Mouse (Mus musculus) limb, embryonic 13.5 days (tissue): ENCODE measurements around the gene Cnot1. TPM values are rescaled to one million over a fixed set of nuclear protein-coding genes. Genes with fewer than 3 reads are reported as not detected.

ENCODE experiments used
- ATAC-seq: fragments of 200-750 bp; cut with Nextera tagmentation; 2 replicates; pipeline ENCODE4 v1.8.0; 2017; ENCODE audit warnings: low read depth, moderate number of reproducible peaks, moderate TSS enrichment; ENCODE audit not compliant: low FRiP score
- H3K27ac ChIP-seq: fragments of 300-500 bp; sonication (generic); 2 replicates; pipeline ENCODE4 v1.5.1; 2015; ENCODE audit warnings: inconsistent platforms, mild to moderate bottlenecking, moderate library complexity
- H3K27me3 ChIP-seq: fragments of 300-500 bp; sonication (generic); 2 replicates; pipeline ENCODE4 v1.6.1; 2015; ENCODE audit warnings: mild to moderate bottlenecking, inconsistent platforms
- H3K36me3 ChIP-seq: fragments of 300-500 bp; sonication (generic); 2 replicates; pipeline ENCODE4 v1.6.1; 2015; ENCODE audit warnings: inconsistent platforms, mild to moderate bottlenecking, moderate library complexity
- H3K4me1 ChIP-seq: fragments of 300-500 bp; sonication (generic); 2 replicates; pipeline ENCODE4 v1.6.1; 2015; ENCODE audit warnings: inconsistent platforms
- H3K4me2 ChIP-seq: fragments of 300-500 bp; sonication (generic); replicated peaks from 2 replicates; pipeline ENCODE4 v1.6.1; 2015; ENCODE audit warnings: inconsistent platforms, mild to moderate bottlenecking, moderate library complexity
- H3K4me3 ChIP-seq: fragments of 300-500 bp; sonication (generic); 2 replicates; pipeline ENCODE4 v1.5.1; 2015; ENCODE audit warnings: moderate library complexity, mild to moderate bottlenecking, inconsistent platforms
- H3K9ac ChIP-seq: fragments of 300-500 bp; sonication (generic); 2 replicates; pipeline ENCODE4 v1.6.1; 2015; ENCODE audit warnings: mild to moderate bottlenecking, inconsistent platforms
- H3K9me3 ChIP-seq: fragments of 300-500 bp; sonication (generic); 2 replicates; pipeline ENCODE4 v1.6.1; 2016; ENCODE audit warnings: inconsistent platforms
- WGBS: fragments of 180-500 bp; shearing (Covaris S2); methylation state at CpG from one replicate; pipeline ENCODE4 v1.1.7; 2015; 5-methylcytosine and 5-hydroxymethylcytosine counted together
- polyA plus RNA-seq: library from polyadenylated mRNA; unstranded; fragments of >200 nt; fragmentation: Nextera tagmentation; extraction: Ambion mirVana; gene quantifications from 2 replicates; pipeline ENCODE4 v1.2.1, GENCODE M21; 2015

Gene Cnot1
- polyA plus RNA-seq, 1 experiment from 2014 or later: 71.7 TPM

DNA sequence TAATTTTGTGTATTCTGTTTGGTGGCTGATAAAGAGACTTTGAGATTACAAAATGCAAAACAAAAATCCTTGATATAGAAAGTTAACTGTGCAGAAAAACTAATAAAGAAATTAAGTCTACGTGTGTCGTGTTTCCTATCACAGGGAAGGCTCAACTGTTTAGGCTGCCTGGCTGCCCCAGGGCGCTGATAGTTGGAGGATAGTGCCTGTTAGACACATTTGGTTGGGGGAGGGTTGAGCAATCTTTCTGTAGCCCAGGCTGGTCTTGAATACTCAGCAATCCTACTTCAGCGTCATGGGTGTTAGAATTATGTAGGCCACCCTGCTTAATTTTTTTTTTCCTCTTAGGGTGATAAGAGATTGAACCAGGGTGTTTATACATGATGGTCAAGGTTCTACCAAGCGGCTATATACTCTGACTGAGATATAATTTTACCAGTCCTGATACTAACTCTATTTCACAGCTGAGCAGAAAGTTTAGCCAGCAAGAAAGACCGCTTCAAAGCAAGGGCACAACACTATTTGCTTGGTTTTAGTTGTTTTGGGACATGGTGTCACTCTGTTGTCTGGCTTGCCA, 92.3 kb downstream of the Cnot1 start:
- peaks cover 16% of the 10 kb centered on the region for H3K4me1 ChIP-seq
- peak overlapping the region; percentile 83 for H3K9ac ChIP-seq
- peak overlapping the region; percentile 89 for H3K4me3 ChIP-seq
- H3K9me3 ChIP-seq: no peaks in the 10 kb centered on the region
- H3K27me3 ChIP-seq: no peaks in the 10 kb centered on the region
- H3K4me2 ChIP-seq: peak overlapping the region; percentile 94
- H3K27ac ChIP-seq: no peak overlapping the region
- peaks cover 24% of the 10 kb centered on the region for H3K36me3 ChIP-seq
- WGBS: 85% methylated on average over 6 of the region's 6 CpGs
- ATAC-seq: no peak

DNA sequence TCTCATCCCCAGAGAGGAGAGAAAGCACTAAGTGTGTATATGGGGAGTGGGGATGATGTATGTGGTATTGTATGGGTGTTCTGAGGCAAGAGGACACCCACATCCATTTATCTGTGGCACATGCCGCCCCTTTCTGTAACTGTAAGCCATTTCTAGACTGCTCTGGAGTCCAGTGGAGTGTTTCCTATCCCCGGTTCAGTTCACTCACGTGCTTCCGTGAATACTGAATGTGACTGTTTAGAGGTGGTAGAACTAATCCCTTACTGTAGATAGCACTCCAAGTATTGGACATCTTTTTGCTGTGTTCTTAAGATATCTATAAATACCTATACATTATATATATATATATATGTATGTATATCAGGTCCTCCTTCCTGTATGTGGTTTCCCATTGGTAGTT, 92.9 kb downstream of the Cnot1 start:
- peaks cover 16% of the 10 kb centered on the region for H3K4me1 ChIP-seq
- WGBS: 94% methylated on average over 4 of the region's 4 CpGs
- no peak overlapping the region for H3K4me3 ChIP-seq
- no peaks in the 10 kb centered on the region for H3K9me3 ChIP-seq
- H3K36me3 ChIP-seq: peaks cover 19% of the 10 kb centered on the region
- no peaks in the 10 kb centered on the region for H3K27me3 ChIP-seq
- no peak overlapping the region for H3K4me2 ChIP-seq
- no peak for ATAC-seq
- no peak overlapping the region for H3K27ac ChIP-seq
- H3K9ac ChIP-seq: no peak overlapping the region

DNA sequence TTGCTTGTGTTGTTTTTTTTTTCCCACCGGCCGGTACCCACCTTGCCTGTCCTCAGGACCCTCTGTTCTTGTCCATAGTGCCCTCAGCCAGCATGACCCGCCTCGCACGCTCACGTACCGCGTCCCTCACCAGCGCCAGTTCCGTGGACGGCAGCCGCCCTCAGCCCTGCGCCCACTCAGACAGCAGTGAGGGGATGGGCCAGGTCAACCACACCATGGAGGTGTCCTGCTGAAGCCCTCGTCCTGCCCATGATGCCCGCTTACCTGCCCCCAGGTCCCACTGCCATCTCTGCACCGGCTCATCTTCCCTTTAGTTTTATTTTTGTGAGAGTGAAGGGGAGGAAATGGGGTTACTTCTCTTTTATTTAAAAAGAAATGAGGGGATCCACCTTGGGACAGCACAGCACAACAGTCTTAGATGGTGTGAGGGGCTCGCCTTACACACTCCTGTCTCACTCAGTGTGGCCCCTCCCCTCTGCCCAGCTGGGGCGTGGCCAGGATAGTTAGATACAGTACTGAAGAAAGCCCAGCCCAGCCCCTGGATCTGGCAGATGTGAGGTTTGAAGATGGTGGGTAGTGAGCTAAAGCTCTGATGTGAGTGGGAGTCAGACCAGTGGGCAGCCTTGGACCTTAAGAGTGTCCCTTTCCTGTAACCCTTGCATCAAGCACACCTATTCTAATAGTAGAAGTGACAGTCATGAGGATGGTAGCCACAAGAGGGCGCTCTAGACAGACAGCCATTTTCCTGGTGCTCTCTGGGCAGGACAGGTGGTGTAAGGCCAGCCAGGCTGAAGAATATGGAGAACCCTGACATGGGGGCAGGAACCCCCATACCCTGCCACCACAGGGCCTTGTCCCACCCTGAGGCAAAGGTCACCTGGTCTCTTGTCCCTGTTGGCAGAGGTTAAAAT, 93.9 kb downstream of the Cnot1 start:
- WGBS: 83% methylated on average over 19 of the region's 19 CpGs
- Histone ChIP-seq H3K9me3 (no peaks in the 10 kb centered on the region), H3K4me1 (peaks cover 16% of the 10 kb centered on the region), H3K27ac (no peak overlapping the region), H3K9ac (no peak overlapping the region), H3K4me2 (no peak overlapping the region), H3K27me3 (no peaks in the 10 kb centered on the region), H3K36me3 (peaks cover 8% of the 10 kb centered on the region), H3K4me3 (no peak overlapping the region)
- ATAC-seq: no peak

DNA sequence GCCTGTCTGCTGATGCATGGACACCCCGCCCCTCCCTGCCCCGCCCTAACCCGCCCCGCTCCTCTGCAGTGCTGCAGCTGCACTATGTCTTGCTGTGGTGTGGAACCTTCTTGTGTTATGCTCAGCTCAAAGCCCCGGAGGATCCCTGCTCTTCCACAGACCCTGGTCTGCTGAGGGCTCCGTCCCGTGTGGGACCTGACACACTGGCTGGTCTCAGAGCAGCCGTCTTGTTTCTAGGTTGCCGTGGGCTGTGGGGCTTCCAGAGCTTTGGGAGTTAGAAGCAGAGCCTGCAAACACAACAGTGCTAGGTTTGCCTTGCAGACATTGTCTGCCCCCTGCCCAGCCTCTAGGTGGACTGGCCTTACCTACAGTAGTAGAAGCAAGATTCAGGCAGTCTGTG, 94.9 kb downstream of the Cnot1 start:
- H3K27ac ChIP-seq: no peak overlapping the region
- no peak overlapping the region for H3K4me3 ChIP-seq
- H3K27me3 ChIP-seq: no peaks in the 10 kb centered on the region
- ATAC-seq: no peak
- H3K9ac ChIP-seq: no peak overlapping the region
- H3K36me3 ChIP-seq: no peaks in the 10 kb centered on the region
- H3K4me1 ChIP-seq: peaks cover 16% of the 10 kb centered on the region
- H3K9me3 ChIP-seq: no peaks in the 10 kb centered on the region
- 87% methylated on average over 9 of the region's 9 CpGs for WGBS
- H3K4me2 ChIP-seq: no peak overlapping the region

DNA sequence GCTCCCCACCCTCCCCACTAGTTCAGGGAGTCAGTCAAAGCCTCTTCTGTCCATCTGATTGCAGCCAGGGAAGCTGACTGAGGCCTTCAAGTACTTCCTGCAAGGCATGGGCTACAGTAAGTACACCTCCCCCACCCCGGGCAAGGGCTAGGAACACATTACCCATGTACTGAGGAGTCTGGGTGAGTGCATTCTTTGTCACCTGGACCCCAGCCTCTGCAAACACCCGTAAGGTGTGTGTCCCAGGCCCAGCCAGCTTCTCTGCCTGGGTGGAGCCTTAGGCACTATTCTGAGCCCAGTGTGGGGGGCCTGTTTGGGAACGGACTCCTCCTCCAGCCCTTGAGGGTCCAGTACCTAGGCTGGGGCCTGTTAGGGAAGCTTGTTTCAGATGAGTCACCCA, 96.2 kb downstream of the Cnot1 start:
- Histone ChIP-seq H3K4me2 (no peak overlapping the region), H3K27ac (no peak overlapping the region), H3K27me3 (no peaks in the 10 kb centered on the region), H3K9me3 (no peaks in the 10 kb centered on the region), H3K36me3 (no peaks in the 10 kb centered on the region), H3K4me3 (no peak overlapping the region), H3K4me1 (peaks cover 5% of the 10 kb centered on the region; the same call in 1 of the 2 replicates), H3K9ac (no peak overlapping the region)
- ATAC-seq: no peak
- 68% methylated on average over 3 of the region's 3 CpGs for WGBS

DNA sequence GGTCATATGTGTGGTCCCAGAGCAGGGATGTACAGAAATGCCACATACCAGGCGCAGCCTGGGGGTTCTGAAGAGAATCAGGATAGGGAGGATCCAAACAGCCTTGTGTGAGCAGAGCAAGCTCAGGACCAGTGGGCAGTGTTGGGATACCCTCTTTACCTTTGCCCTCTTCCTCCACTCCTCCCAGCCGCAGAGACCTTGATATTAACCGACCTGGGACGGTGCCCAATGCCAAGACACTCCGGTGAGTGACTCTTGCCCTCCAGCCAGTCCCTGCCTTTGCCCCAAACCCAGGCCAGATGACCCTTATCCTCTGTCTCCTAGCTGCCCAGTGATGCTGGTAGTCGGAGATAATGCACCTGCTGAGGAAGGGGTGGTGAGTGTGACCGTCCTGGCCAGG, 97.7 kb downstream of the Cnot1 start:
- H3K27ac ChIP-seq: no peak overlapping the region
- H3K36me3 ChIP-seq: no peaks in the 10 kb centered on the region
- H3K27me3 ChIP-seq: no peaks in the 10 kb centered on the region
- no peak for ATAC-seq
- no peak overlapping the region for H3K4me3 ChIP-seq
- H3K9ac ChIP-seq: no peak overlapping the region
- H3K4me2 ChIP-seq: no peak overlapping the region
- H3K4me1 ChIP-seq: 0 out of 2 replicates have a peak, but pooled peaks cover 1% of the 10 kb centered on the region
- WGBS: 83% methylated on average over 7 of the region's 7 CpGs
- no peaks in the 10 kb centered on the region for H3K9me3 ChIP-seq

DNA sequence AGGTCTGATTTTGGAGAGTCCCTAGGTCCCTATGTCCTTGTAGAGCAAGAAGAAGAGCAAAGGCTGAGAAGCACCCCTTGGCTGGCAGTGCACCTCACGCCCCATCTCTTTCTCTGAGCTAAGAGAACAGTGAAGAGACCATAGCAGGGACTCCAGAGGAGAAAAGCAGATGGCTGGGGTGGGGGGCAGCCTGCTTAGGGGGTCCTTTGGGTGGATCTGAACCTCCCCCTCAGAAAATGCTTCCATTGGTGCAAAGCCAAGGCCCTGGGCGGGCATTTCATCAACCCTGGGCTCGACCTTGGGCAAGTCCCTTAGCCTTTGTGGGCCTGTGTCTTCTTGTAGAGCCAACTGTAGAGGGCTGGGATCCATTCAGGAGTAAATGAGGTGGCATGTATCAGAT, 102.7 kb downstream of the Cnot1 start:
- no peak overlapping the region for H3K27ac ChIP-seq
- H3K9me3 ChIP-seq: no peaks in the 10 kb centered on the region
- no peak overlapping the region for H3K9ac ChIP-seq
- peaks cover 19% of the 10 kb centered on the region for H3K4me1 ChIP-seq
- no peaks in the 10 kb centered on the region for H3K36me3 ChIP-seq
- no peaks in the 10 kb centered on the region for H3K27me3 ChIP-seq
- ATAC-seq: no peak
- peak overlapping the region; percentile 97; the same call in 1 of the 2 replicates for H3K4me2 ChIP-seq
- 86% methylated on average over 3 of the region's 3 CpGs for WGBS
- no peak overlapping the region for H3K4me3 ChIP-seq

DNA sequence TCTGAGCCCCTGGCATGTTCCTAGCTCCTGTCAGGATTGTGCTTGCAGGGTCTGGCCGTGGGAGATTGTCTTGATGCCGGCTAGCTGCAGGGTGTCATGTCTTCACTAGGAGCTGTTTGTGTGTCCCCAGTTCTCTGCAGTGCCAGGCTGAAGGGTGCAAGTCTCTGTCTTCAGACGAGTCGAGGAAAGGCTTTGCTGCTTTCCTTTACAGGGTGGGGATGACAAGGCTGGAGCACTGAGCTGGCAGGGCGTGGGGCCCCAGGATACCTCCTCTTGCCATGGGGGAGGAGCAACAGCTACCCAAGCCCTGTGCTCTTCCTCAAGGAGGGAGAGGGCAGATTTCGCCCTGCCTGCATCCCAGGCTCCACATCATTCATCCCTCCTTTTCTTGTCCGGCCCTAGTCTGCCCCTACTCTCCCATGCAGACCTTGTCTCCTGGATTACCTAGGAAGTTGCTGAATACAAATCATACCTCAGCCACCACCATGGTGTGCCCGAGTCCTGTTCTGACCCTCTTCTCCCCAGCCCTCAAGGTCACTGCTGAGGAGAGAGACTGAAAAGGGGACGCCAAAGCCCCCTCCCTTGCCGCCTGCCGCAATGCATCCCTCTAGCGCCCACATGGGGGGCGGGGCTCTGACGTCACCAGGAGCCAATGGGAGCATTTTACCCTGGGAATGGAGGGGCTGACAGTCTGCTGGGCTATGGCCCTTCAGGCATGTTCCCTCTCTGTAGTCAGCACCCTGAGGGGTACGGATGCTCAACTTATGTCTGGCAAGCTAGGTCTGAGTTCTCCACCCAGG, 103.6 kb downstream of the Cnot1 start:
- no peak overlapping the region for H3K27ac ChIP-seq
- 3% methylated on average over 15 of the region's 15 CpGs for WGBS
- no peaks in the 10 kb centered on the region for H3K36me3 ChIP-seq
- peak overlapping the region; percentile 76 for H3K9ac ChIP-seq
- H3K4me3 ChIP-seq: peak overlapping the region; percentile 66
- no peak for ATAC-seq
- peak overlapping the region; percentile 97 for H3K4me2 ChIP-seq
- no peaks in the 10 kb centered on the region for H3K9me3 ChIP-seq
- H3K27me3 ChIP-seq: peaks cover under 1% of the 10 kb centered on the region; the same call in 1 of the 2 replicates
- peaks cover 19% of the 10 kb centered on the region for H3K4me1 ChIP-seq

DNA sequence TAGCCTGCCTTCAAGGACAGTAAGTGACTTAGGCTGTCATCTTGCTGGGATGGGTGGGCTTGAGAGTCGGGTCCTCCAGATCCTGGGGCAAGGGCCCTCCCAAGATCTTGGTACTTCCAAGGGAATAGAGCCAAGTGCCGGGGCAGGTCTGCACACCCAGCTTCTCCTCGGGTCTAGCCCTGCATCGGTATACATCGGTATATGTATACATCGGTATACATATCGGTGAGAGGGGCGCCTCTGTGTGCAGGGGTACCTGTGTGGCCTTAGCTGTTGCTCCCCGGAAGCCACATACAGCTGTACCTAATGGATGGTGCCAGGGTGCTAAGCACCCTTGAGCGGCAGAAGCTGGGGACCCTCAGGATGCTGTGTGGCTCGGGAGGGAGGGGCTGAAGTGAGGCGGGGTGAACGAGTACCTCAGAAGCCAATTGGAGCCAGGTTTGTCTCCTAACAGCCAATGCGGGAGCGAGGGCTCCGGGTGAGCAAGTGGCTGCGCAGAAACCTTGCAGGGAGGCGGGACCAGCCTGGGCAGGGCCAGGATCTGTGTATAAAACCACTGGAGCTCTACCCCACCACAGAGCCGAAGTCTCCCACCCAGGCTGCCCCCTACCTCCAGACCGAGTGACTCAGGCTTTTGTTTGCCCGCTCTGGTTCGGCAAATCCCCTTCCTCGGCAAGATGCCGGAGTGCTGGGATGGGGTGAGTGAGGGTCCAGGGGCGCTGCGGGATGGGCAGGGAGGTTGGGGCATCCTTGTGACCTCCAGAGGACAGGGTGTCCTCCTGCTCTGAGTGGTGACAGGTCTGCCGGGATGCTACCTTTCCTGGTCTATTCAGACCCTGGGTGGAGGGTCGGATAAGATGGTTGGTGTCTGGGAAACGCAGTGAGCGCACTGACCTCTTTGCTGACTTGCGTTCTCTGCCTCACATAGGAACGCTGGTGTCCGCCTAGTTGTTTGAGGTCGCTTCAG, 104.5 kb downstream of the Cnot1 start:
- Histone ChIP-seq H3K4me2 (peak overlapping the region; percentile 97), H3K27ac (no peak overlapping the region), H3K9ac (peak overlapping the region; percentile 76), H3K4me3 (peak overlapping the region; percentile 66), H3K4me1 (peaks cover 19% of the 10 kb centered on the region), H3K36me3 (no peaks in the 10 kb centered on the region), H3K27me3 (peaks cover 7% of the 10 kb centered on the region), H3K9me3 (no peaks in the 10 kb centered on the region)
- 1% methylated on average over 34 of the region's 34 CpGs for WGBS
- ATAC-seq: peak; percentile 96

DNA sequence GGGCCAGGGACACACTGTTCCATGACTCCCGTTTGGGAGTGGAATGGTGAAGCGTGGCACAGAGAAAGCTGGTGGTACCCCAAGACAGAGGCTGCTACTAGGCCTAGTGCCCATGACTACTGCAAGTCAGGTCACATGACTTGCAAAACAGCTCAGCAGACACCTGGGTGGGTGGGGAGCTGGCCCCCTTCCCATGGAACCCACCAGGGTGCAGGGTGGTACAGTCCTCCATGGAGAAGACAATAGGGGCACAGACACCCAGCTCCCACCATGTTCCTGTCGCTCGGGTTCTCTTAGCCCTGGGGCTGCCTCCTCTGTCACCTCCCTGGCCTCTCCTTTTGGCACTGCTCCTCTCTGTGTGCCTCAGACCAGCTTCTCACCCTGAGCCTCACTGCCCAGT, 105.5 kb downstream of the Cnot1 start:
- no peak overlapping the region for H3K27ac ChIP-seq
- peak overlapping the region; percentile 97; the same call in 1 of the 2 replicates for H3K4me2 ChIP-seq
- H3K9me3 ChIP-seq: no peaks in the 10 kb centered on the region
- WGBS: 80% methylated on average over 4 of the region's 4 CpGs
- ATAC-seq: no peak
- peaks cover 14% of the 10 kb centered on the region for H3K27me3 ChIP-seq
- no peaks in the 10 kb centered on the region for H3K36me3 ChIP-seq
- no peak overlapping the region for H3K9ac ChIP-seq
- peaks cover 25% of the 10 kb centered on the region for H3K4me1 ChIP-seq
- no peak overlapping the region for H3K4me3 ChIP-seq

DNA sequence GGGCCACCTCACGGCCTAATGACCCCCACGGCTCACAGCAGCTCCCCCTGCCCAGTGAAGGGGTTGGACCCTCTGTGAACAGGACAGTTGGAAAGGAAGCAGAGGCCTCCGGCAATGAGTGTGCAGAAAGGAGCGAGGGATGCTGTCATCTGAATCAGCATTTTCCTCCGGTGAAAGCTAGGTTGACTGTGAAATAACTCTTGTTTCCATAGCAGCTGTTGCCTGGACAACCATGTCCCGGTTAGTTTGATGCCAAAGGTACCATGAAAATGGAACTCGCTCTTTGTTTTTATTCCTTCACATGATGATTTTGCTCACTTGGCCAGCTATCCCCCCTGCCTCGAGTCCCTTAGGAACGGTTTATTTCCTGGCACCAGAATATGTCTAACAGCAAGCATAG, 107.0 kb downstream of the Cnot1 start:
- Histone ChIP-seq H3K9me3 (no peaks in the 10 kb centered on the region), H3K27me3 (peaks cover 29% of the 10 kb centered on the region), H3K9ac (no peak overlapping the region), H3K4me3 (no peak overlapping the region), H3K4me2 (no peak overlapping the region), H3K36me3 (no peaks in the 10 kb centered on the region), H3K27ac (no peak overlapping the region), H3K4me1 (peaks cover 25% of the 10 kb centered on the region)
- no peak for ATAC-seq
- WGBS: 71% methylated on average over 9 of the region's 9 CpGs
